Mouse (Mus musculus) kidney, postnatal 10 days (tissue): ENCODE data around the gene Cped1.
"Not testable (repeated sequence)": the region's sequence is repeated elsewhere in the genome, so short reads cannot be mapped to it uniquely, and the experiment has no call there.

ENCODE experiments used
- DNase-seq: peaks from one replicate; pipeline ENCODE4 v3.0.0; 2021; ENCODE audit warnings: mixed read lengths

Cped1 gene

DNA sequence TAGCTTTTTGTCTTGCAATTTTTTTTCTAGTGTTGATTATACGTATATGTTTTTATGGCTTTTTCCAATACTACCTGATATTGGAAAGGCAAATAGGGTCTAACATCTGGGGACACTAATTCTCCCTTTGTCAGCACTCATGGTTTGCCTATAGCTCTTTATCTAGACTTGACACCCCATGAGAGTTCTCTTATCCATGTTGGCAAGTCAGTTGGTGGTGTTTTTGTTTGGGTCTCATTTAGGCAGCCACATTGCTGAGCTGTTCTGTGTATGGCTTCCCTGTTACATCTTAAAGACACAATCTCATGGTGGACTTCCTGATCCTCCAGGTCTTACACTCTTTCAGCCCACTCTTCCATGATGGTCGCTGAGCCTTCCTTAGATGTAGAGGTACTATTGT is 42.1 kb downstream of the Cped1 start:
- DNase-seq, result no peak

DNA sequence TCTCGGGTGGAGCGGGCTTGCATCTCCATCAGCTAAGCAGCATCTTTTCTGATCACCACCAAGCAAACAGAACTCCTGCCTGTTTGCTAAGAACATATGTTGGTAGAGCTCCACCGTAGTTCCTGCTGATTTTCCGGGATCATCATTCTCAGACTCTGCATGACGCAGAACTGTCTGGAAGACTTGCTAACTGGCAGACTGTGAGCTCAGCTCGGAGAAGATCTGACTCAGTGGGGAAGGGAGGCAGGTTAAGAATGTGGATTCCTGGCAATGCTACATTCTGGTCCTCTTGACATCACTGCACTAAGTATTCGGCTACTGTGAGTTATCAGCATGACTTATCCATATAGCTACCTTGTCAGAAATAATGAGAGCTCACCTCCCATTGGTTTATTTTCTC is 44.7 kb downstream of the Cped1 start:
- DNase-seq, result no peak

DNA sequence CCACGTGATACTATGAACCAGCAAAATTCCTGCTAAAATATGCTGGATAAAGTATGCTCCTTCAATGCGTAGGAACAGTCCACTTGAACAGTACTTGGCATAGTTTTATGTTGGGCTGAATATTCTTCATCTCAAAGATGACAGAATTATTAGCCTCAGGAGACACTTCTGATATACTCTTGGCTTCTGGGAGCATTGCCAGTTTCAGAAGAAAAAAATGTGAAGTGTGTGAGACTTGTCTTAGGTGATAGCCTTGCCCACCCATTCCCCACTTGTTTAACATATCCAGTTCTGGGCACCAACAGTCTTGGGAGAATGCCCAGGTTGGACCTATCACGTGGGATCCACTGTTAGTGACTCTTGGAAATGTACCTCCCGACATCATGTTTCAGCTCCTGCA is 47.5 kb downstream of the Cped1 start:
- no peak for DNase-seq

DNA sequence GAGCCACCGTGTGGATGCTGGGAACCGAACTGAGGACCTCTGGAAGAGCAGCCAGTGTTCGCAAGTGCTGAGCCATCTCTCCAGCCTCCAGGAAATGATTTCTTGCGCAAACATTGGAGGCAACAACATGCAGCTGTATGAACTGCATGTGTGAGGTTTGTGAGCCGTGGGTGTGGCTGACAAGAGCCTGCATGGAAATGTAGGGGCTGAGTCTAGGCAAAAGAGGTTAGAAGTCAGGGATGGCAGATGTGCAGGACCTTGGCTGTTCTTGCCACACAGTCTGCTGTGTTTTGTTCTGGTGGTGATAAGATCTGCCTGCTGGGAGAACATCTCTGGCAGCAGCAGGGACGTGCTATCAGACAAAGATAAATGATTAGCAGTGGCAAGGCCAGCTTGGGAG is 49.7 kb downstream of the Cped1 start:
- no peak for DNase-seq

DNA sequence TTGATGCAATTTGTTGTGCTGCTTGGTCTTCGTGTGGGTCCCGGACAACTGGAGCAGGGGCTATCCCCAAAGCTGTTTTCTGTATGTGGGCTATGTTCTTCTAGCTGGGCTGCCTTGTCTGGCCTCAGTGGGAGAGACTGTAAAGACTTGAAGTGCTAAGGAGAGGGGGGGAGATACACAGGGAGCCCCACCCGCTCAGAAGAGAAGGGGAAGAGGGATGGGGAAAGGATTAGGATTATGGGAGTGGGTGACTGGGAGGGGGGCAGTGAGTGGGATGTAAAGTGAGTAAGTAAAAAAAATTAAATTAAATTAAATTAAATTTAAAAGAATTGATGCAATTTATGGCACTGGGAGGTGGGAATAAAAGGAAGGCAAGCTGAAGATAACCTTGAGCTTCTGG is 50.2 kb downstream of the Cped1 start:
- DNase-seq, result no peak

DNA sequence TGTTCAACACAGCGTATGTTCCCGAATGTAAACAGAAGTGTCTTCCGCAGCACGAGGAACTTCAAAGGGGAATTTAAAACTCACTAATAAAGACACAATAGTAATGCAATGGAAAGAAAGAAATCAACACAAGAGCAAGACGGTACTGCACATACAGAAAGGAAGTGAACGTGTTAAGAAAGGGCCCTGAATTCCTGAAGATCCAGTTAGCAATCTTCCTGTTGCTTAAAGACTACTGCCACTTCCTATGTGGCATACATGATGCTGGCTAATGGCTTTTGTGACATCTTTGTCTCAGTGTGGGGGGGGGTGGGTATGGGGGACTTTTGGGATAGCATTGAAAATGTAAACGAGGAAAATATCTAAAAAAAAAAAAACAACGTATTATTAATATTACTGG is 50.7 kb downstream of the Cped1 start:
- no peak for DNase-seq

DNA sequence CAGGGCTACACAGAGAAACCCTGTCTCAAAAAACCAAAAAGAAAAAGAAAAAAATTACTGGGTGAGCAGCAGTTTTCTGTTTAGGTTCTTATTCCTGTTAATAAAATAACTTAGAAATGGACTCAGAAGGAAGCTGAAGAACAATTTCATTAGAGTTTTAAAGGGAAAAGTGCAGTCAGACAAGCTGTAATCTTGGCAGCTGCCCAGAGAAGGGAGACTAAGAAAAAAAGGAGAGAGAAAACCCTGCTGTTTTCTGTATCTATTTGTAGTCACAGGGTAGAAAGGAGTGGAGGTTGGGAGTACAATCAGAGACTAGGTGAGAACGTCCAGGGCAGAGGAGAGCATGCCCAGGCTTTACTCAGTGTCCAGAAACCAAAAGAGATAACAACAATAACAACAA is 51.2 kb downstream of the Cped1 start:
- no peak for DNase-seq

DNA sequence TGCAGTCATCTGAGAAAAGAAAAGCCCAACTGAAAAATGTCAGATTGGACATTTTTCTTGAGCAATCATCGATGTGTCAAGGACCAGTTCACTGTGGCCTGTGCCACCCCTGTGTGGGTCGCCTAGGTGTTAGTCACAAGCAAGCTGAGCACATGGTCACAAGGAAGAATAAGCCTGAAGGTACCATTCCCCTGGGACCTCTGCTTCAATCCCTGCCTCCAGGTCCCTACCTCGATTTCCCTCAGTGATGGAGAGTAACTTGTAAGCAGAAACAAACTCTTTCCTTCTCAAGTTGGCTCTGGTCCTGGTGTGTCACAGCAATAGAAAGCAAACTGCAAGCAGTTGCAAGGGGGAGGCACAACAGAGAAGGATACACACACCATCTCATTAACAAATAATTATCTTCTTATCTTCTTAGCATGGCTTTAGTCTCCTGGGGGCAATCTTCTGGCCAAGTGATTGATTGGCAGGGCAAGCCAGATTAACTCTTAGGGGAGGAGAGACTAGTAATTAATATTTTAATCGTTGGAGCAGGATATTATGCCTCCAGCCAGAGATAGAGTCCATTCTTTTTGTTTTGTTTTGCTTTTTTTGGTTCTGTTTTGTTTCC is 51.8 kb downstream of the Cped1 start:
- DNase-seq, result no peak

DNA sequence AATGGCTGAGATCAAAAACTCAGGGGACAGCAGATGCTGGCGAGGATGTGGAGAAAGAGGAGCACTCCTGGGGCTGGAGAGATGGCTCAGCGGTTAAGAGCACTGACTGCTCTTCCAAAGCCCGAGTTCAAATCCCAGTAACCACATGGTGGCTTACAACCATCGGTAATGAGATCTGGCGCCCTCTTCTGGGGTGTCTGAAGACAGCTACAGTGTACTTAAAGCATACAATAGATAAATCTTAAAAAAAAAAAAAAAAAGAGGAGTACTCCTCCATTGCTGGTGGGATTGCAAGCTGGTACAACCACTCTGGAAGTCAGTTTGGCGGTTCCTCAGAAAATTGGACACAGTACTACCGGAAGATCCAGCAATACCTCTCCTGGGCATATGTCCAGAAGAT is 54.0 kb downstream of the Cped1 start:
- not testable (repeated sequence) for DNase-seq

DNA sequence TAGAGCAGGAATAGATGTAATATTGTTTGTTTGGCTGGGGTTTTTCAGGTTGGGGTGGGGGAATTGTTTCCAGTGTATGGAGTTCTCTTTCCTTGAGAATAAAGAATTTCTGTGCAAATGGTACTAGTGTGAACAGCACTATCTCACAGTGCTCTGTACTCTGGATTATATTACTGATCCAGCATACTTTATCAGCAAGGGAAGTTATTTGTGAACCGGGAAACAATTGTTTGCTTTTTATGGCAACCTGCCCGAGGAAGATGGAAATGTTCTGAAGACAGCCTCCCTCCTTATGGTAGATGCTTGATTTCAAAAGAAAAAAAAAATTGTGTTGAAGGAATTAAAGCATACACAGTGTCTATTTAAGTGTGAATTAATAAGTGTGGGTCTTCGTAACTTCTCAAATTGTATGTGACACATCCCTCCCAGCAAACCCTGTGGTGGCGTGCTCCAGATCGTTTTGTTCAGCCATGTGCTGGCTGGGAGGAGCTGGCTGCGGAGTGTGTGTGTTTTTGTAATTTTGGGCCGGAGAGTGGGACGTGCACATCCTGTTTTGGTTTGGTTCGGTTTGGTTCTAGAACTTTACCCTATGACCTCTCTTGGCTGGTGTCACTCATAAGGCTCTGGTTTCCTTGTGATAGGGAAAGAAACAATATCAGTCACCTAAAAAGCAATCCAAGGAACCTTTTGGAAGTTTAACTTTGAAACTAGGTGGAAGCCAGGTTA is 59.3 kb downstream of the Cped1 start:
- DNase-seq, result peak; percentile 49

DNA sequence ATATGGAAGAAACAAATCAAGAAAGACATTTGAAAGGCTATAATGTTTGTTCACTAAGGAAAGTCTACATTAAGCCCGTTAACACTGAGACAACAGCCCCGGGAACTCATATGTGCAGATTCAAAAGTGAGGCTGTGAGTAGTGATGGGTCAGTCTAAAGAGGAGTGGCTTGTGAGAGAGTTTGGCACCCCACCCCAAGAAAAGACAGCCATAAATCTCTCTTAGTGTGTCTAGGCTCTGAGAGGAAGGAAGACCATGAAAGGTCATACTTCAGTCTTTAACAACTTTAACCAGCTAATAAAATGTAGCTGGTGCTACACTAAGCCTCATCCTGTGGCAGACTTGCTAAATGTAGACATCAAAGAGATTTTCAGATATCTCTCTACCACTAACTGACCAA is 61.4 kb downstream of the Cped1 start:
- peak; percentile 39 for DNase-seq

DNA sequence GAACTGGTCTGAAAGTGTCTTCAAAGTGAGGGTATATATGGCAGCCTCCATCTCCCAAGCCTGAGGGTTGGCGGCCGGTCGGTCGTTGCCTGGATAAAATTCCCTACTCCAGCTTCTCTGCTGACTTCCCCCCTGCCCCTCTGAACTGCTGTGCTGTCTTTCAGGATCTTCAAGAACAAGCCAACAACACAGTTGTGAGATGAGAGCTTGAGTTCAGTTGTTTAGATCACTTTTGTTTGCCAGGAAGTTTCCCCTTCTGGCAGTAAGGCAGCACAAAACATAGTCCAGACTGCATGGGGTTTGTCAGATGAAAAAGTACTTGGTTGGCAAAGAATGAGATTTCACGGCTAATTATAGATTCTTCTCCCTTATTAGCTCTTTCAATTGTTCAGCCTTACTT is 63.4 kb downstream of the Cped1 start:
- peak; percentile 16 for DNase-seq

DNA sequence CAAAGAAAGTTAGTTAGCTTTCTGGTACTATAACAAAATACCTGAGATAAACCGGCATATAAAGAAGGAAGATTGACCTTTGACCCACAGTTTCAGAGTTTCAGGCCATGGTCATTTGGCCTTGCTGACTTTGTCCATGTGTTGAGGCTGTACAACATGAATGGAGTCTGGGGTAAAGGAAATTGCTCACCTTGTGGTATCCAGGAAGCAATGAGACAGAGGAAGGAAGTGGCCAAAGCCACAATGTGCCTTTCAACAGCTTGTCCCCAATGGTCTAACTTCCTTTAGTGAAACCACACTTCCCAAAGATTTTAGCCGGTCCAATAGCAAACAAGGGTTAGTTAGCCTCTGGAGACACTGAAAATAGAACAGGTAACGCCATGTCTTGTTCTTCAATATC is 65.8 kb downstream of the Cped1 start:
- DNase-seq, result no peak

DNA sequence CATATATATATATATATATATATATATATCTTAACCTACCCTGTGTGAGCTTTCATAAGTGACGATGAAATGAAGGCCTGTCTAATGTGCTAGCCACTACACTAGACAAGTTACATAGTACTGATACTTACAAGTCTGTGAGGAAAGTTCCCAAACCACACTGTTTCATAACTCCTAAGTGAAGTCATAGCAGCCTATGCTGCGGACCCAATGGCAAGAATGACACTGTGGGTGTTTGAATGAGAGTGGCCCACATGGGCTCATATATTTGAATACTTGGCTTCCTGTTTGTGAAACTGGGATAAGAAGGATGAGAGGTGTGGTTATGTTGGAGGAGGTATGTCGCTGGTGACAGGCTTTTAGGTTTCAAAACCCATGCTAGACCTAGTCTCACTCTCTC is 67.3 kb downstream of the Cped1 start:
- no peak for DNase-seq

DNA sequence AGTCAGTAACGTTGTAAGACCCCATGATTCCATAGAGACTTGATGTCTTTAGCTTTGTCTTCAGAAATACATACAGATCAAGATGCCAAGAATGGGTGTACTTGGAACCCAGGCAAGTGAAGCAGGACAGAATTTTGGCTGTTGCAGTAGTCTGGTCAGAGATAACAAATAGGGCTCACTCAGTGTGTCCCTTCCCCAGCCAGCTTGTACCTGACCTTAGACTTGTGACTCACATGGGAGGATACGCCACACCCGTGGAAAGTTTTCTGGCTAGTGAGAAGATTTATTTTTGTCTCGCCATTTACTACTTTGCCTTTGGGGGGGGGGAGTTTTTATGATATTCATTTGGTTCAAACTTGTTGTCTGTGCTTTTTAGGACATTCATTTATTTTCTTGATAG is 78.6 kb downstream of the Cped1 start:
- DNase-seq, result peak; percentile 42

DNA sequence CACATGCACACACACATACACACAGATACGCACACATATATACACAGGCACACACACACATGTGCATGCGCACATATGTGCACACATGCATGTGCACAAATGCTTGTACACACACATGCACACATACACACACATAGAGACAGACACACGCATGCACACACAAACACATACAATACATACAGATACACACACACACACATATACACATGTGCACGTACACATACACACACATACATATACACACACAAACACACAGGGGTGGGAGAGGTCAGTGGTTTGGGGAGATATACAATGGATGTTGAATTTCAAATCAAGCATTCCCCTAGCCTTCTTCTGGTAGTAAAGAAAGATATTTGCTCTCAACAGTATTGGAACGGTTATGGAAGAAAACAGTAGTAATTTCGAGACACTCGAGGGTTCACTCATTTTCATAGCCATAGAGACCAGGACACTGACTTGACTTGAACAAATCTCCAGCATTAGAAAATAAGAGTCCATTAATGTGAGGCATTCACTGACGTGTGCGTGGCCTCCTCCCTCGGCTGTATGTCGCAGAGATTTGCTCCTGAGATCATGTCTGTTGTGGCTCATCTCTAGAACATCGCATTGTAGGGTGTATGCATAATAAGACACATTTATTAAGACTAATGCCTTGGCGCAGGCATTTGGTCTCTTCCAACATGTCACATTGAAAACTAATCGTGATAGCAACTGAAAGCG is 85.0 kb downstream of the Cped1 start:
- DNase-seq, result no peak

DNA sequence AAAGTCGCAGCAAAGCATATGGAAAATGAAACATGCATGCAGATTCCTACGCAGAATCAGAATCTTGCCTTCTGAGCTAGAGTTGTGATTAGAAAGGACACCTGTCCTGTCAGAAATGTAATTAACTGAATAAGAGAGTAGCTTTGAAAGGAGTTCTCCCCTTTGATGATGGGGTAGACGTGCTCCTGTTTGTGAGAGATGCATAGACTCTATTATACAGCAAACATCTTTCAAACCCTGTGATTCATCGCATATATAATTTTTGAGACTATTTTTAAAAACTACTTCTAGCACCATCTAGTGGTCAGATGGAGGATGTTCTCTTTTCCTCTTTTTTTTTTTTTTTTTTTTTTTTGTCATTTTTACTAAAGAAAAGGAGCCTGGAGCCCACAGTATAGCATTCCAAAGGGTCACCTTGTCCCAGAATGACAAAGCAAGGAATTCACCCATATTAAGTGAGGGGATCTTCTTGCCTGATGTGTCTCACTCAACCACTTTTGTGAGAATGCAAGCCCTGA is 85.7 kb downstream of the Cped1 start:
- DNase-seq, result no peak

DNA sequence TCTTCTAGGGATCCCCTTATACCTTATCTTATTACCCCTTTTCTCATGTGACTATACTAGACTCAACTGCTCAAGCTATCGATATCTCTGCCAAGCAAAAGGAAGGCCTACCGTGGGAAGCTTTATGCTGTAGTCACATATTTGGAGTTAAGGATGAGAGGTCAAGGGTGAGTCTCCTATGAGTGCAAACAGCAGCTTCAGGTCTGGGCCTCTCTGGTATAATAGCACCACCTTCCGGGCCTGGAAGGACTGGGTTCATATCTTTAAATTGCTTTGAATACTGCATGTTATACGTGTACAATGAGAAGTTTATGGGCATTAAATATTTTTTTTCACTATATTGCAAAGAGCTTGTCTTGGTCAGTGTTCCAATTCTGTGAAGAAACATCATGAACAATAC is 87.0 kb downstream of the Cped1 start:
- DNase-seq, result no peak

DNA sequence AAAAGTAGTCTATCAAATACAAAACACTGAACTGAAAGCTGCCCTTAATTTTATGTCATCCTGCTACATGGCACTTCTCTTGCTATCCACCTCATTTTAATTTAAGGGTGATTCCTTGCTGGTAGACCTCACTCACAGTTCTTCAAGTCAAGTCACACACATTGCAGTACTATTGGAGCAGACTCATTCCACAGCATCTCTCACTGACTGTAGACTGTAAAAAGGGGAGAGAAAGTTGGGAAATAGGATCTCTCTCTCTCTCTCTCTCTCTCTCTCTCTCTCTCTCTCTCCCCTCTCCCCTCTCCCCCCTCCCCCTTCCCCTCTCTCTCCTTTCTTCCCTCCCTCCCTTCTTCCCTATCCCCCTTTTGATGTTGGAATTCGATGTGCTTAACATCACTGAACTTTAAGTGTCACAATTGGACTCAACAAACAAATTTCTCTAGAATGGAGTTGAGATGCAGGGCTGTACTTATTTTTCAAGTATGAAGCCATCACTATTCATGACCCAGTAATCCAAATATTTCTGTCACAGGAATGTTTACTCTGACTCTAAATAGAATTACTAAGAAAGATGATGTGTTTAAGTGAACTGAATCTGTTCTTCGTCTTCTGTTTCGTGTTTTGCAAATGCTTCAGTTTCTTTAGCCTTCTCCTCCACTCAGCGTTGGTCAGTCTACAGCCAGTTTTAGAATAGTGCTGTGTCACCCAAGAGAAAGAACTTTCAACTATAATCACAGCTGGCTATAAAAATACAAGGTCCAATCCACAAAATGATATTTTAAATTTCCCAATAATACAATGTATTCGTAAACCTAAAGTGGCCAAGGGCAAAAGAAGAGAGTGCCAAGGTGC is 88.7 kb downstream of the Cped1 start:
- no peak for DNase-seq

DNA sequence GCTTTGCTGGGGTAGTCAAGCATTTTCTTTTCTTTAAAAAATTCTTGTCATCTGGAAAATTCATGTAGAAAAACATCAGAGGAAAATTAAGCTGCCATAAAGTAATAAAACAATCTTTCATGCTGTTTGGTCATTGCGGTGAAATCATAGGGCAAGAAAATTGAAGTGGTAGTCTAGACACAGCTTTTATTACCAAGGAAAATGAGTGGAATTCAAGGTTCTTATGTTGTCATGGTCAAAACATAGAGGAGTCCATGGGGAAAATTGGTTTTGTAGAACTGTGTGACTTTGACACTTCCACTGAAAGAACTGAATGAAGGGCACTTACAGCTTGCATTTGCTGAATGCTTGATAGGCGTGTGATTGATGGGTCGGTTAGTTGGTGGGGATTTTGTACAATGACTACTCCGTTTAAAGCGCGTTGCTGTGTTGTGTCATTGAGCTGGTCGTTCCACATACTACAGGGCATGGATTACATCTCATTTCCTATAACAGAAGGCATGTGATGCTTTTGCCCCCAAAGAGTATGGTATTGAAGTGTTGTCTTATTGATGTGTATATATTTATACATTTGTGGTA is 93.1 kb downstream of the Cped1 start:
- DNase-seq, result no peak

DNA sequence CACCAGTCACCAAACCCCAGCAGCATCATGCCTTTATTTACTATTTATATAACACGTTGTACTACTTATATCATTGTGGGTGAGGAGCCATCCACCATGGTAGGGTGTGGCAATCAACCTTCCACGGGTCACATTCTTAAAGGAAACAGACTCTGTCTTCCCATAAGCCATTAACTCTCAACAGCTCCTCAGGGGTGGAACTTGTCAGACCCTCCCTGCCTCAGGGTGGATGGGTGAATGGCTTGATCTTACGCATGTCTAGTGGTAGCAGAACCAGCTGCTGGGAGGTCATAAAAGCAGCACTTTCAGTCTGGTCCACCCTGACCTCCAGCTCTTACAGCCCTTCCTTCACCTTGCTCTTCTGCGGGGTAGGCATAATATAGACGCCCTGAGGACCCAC is 100.3 kb downstream of the Cped1 start:
- no peak for DNase-seq

DNA sequence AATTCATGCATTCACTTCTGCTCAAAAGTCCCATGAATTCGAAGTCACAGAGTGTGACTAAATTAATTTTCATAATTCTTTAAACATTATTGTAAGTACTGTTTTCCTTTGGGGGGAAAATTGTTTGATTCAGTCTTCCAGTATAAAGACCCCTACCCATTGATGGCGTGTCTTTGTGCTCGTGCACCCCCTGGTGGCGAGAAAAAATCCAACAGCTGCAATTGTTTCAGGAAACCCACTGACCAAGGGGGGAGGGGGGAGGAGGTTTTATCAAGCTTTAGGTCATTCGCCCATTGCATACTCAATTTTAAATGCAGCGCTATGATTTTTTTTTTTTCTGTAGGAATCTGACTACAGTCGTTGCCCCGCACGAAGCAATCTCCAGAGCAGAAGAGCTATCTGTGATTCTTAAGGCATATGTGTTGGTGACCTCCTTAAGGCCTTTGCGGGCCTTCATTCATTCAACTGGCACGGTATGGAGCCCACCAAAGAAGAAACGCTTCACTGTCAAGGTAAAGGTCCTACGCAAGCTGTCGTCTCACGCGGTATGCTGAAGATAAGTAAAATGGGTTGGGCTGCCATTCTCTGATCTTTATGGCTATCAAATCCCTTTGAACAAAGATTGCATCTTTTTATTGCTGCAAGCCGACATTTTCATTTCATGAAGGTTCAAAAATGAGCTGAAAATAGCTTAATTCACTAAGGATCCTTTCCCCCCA is 102.8 kb downstream of the Cped1 start:
- DNase-seq, result peak; percentile 80
